Mouse (Mus musculus) yolk sac, embryonic 10.5 days (tissue): ENCODE results near the gene Hspe1.

Experiments used
- DNase-seq: peaks from one replicate; pipeline ENCODE4 v3.0.0-alpha.2; 2017; ENCODE audit warnings: low spot score

Gene Hspe1

DNA sequence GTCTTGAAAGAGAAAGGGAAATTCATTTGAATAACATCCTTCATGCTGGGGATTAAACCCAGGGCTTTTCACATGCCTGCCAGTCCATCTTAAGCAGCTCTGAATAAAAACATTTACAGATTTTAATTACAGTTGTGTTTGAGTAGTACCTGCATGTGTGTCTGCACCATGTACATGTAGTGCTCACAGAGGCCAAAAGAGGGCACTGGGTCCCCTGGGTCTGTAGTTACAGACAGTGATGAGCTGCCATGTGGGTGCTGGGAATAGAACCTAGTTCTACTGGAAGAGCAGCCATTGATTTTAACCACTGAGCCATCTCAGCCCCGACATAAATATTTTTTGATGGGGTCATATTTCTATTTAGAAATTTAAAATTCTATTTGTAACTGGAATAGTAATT is 47.9 kb downstream of the Hspe1 start:
- no peak for DNase-seq
